Mouse (Mus musculus): ENCODE measurements around the gene Tirap.
"Not testable (repeated sequence)": the region's sequence is repeated elsewhere in the genome, so short reads cannot be mapped to it uniquely, and the experiment has no call there.

Tirap gene

DNA sequence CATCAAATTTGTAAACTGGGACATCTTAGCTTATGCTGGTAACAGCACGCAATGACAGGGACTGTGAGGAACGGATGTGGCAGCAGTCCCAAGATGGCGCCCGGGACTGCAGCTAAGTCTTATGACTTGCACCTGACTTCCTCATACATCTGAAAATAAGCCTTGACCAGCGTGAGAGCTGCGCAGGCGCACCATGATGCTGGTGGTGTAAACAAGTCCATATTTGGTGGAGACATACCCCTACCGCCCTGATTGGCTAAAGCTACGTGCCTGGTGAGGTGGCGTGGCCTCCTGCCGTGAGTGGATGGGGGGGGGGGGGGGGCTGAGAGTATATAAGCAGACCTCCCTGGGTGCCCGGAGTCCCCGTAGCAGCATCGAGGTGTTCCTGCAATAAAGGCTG is 52.8 kb downstream of the Tirap start:
- not testable (repeated sequence) for DNase-seq (ENCODE audit: low read depth, low spot score)

DNA sequence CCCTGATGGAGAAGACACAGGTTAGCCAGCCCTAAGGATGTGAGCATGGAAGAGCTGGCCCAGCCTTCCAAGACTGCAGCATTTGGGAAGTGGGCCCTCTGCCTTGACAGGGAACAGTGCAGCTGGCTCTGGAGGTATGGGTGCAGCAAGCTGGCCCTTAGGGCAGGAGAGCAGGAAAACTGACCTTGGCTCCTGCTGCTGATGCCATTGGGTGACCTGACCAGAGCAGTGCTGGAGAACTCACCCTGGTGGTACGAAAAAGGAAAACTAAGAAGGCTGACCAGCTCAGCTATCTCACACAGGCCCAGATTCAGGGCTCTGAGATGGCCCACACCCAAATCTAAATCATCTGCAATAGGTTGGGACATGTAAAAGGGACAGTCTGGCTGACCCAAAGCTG is 54.3 kb downstream of the Tirap start:
- DNase-seq (ENCODE audit: low read depth, low spot score) = no peak

DNA sequence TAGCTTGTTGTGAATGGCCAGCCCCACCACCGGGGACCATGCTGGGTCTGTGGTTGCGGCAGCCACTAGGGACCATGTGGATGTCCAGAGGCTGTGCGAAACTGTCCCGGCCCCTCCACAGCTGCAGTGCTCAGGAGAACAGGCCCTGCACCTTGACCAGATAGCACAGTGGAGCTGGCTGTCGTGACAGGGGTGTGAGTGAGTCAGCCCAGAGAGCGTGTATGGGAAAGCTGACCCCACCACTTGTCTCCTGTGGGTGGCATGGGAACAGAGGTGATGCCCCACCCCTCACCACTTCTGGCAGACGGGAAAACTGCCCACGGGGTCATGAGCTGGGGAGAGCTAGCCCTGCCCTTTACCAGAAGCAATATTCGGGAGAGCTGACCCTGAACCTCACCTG is 55.0 kb downstream of the Tirap start:
- DNase-seq (ENCODE audit: low read depth, low spot score) = no peak

GRCm38 (mm10) chr9:35142221-35142620 is 57.9 kb downstream of the Tirap start:
- no peak for DNase-seq (ENCODE audit: low read depth, low spot score)

- no peak for DNase-seq (ENCODE audit: low read depth, low spot score)
These were observed 60.8 kb downstream of the Tirap start for GRCm38 (mm10) chr9:35139231-35139744.

DNA sequence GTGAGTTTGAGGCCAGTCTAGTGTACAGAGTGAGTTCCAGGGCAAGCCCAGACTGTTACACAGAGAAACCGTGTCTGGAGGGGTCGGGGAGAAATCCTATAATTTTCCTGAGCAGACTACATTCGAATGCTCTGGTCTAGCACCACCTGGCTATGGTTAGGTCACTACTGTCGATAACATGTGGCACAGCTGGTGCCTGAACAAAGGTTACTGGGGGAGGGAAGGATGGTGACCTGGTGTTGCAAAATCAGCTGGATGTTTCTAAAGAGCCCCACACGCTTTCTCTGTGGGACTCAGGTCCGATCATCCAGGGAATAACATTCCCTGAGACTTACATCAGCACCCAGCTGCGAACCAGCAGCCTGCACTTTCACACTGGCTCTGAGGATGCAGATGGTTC is 62.1 kb downstream of the Tirap start:
- DNase-seq (ENCODE audit: low read depth, low spot score) = no peak

DNA sequence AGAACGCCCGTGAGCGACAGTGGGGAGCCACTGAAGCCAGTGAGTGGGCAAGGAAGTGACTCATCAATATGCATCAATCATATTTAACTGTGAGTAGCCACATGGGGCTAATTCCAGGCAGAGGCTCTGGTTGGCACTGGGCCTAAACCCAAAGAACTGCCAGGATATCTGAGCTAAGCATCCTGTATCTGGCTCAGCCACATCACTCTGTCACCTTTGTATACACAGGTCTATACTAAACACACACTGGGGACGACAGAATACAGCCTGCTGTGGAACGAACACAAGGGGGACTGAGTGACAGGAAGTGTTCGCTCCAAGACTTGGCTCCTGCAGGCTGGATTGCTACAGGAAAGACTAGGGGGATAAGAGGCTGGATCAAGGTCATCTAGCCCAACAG is 64.5 kb downstream of the Tirap start:
- DNase-seq (ENCODE audit: low read depth, low spot score) = no peak
